8 mouse cellular contexts compared by ENCODE assay signal in genomic region chr12:3843371-3843861, GRCm38 (mm10). TPM values are rescaled to one million over a fixed set of nuclear protein-coding genes. Genes with fewer than 3 reads are reported as not detected.
A peak's percentile ranks its signal among the peaks of the same experiment; 100 is the strongest.
DNase-seq lines count a peak whose midpoint lies in the region; ATAC-seq and TF ChIP-seq lines count a peak whose summit lies in the region.

No protein-coding gene starts in this region.

- no peaks in the 10 kb centered on the region for H3K9me3 ChIP-seq in embryonic facial prominence, embryonic 10.5 days
- no peaks in the 10 kb centered on the region for H3K9me3 ChIP-seq in midbrain, embryonic 11.5 days (ENCODE audit: control insufficient read depth, low read length)

- TF ChIP-seq CTCF in gastrocnemius, adult 2 months (IDR thresholded peaks at IDR 0.05): no peak

- no peak overlapping the region for H3K4me2 ChIP-seq in midbrain, embryonic 11.5 days

- no peak for DNase-seq in gastrocnemius, adult 2 months
- DNase-seq in gastrocnemius, postnatal 36 days: no peak
- DNase-seq in embryonic facial prominence, embryonic 10.5 days (ENCODE audit: low spot score): peak; percentile 80
- DNase-seq in heart, postnatal 14 days: peak; percentile 40 to 53
- peak; percentile 82 for DNase-seq in midbrain, embryonic 11.5 days (ENCODE audit: low spot score, missing footprints)
- no peak for DNase-seq in urinary bladder, adult 2 months (ENCODE audit: low spot score)
- no peak for DNase-seq in layer of hippocampus, postnatal 10 days (ENCODE audit: low spot score in 2 of 2)
- DNase-seq in ovary, postnatal 10 days (ENCODE audit: low spot score): no peak

- WGBS in embryonic facial prominence, embryonic 10.5 days: 19% methylated on average over 7 of the region's 7 CpGs
- 25% methylated on average over 7 of the region's 7 CpGs for WGBS in midbrain, embryonic 11.5 days

- intact Hi-C loops in gastrocnemius, adult 2 months (cut with DNase I): no loop called here
- intact Hi-C loops in gastrocnemius, postnatal 36 days (cut with DNase I): no loop called here
- intact Hi-C loops in heart, postnatal 14 days (cut with DNase I): no loop called here

- no peak overlapping the region for H3K9ac ChIP-seq in midbrain, embryonic 11.5 days (ENCODE audit: low read length)

- H3K27me3 ChIP-seq in embryonic facial prominence, embryonic 10.5 days (replicated peaks; ENCODE audit: low read depth, poor library complexity, severe bottlenecking): peaks cover 60% of the 10 kb centered on the region
- H3K27me3 ChIP-seq in midbrain, embryonic 11.5 days (ENCODE audit: control insufficient read depth, insufficient read depth, low read length): no peaks in the 10 kb centered on the region

- peak overlapping the region; percentile 71 for H3K27ac ChIP-seq in gastrocnemius, adult 2 months
- H3K27ac ChIP-seq in embryonic facial prominence, embryonic 10.5 days (replicated peaks): peak overlapping the region; percentile 69
- H3K27ac ChIP-seq in midbrain, embryonic 11.5 days (ENCODE audit: low read depth, low read length): no peak overlapping the region

- no peak overlapping the region; the same call in 1 of the 2 replicates for H3K4me3 ChIP-seq in gastrocnemius, adult 2 months
- peak overlapping the region; percentile 23; the same call in 1 of the 2 replicates for H3K4me3 ChIP-seq in embryonic facial prominence, embryonic 10.5 days
- H3K4me3 ChIP-seq in midbrain, embryonic 11.5 days (ENCODE audit: low read depth, low read length): no peak overlapping the region

- peaks cover 42% of the 10 kb centered on the region for H3K36me3 ChIP-seq in embryonic facial prominence, embryonic 10.5 days (replicated peaks)
- no peaks in the 10 kb centered on the region for H3K36me3 ChIP-seq in midbrain, embryonic 11.5 days (ENCODE audit: control insufficient read depth, insufficient read depth, low read length)

- peaks cover 43% of the 10 kb centered on the region for H3K4me1 ChIP-seq in embryonic facial prominence, embryonic 10.5 days
- peaks cover 13% of the 10 kb centered on the region for H3K4me1 ChIP-seq in midbrain, embryonic 11.5 days (ENCODE audit: control insufficient read depth, insufficient read depth, low read length)

- ATAC-seq in midbrain, embryonic 11.5 days (ENCODE audit: low FRiP score): peak; percentile 69; the same call in 1 of the 2 replicates

RNA-seq across cellular contexts. Expression of gene Dnmt3a, which starts 37.6 kb away (rescaled TPM):
- total RNA-seq in gastrocnemius, adult 2 months (2021): 10 to 100 TPM; 57.5 to 97.5 TPM
- 10 to 100 TPM; 80.5 to 83.4 TPM for total RNA-seq in gastrocnemius, postnatal 36 days (2021)
- polyA plus RNA-seq in embryonic facial prominence, embryonic 10.5 days (2016; fragmentation: Nextera tagmentation; extraction: Ambion mirVana): 160 and 179 TPM in 2 replicates
- total RNA-seq in heart, postnatal 14 days (2021): 100 to 1,000 TPM; 118 to 122 TPM
- 49.6 and 56.5 TPM in 2 replicates for polyA plus RNA-seq in midbrain, embryonic 11.5 days (2014; fragmentation: Nextera tagmentation; extraction: Ambion mirVana)
- polyA plus RNA-seq in urinary bladder, adult 2 months (2012; rRNA removed): 14.8 and 16.6 TPM in 2 replicates
- total RNA-seq in layer of hippocampus, postnatal 10 days (2021): 100 to 1,000 TPM; 288 to 295 TPM

Comparison
In these comparisons a context has a peak if more than half of its experiments do, and no peak if none do; other contexts are left out.
1. DNase-seq: peak in embryonic facial prominence, embryonic 10.5 days (single experiment), heart, postnatal 14 days (2 of 2) and midbrain, embryonic 11.5 days (single experiment); none in gastrocnemius, adult 2 months (single experiment), gastrocnemius, postnatal 36 days (0 of 2), urinary bladder, adult 2 months (single experiment), layer of hippocampus, postnatal 10 days (0 of 2) and ovary, postnatal 10 days (single experiment).